Mouse (Mus musculus): ENCODE results near the gene Vmn1r223. TPM values are rescaled to one million over a fixed set of nuclear protein-coding genes. Genes with fewer than 3 reads are reported as not detected.
"Not testable (repeated sequence)": the region's sequence is repeated elsewhere in the genome, so short reads cannot be mapped to it uniquely, and the experiment has no call there.

Gene Vmn1r223
- total RNA-seq (2021), result not detected

DNA sequence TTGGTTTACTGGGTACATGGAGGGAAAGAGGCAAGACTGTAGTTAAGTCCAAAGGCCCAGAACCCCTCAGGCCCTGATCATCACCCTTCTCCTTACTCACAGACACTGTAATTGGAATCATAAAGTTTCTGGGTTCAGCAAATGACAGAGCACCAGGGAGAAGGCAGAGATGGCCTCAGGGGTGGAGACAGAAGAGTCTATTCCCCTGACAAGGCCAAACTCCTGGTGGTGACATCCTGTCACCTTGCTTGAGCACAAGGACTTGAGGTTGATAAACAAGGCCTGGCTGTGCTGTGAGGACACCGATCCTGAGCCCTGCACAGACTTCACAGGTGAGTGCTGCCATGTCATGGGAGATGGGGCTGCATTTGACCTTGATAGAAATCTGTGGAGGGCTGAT, at the start of gene Vmn1r223:
Gene Vmn1r223 (plus strand): TSS at position 301 of the 400 bp plus-strand sequence.
- intact Hi-C loops (cut with DNase I), result not testable (repeated sequence)

GRCm38 (mm10) chr13:23203885-23204284, 43.0 kb upstream of the Vmn1r223 start:
- intact Hi-C loops (cut with DNase I); DNase-seq: not testable (repeated sequence)

More for the DNA sequence above, at the start of gene Vmn1r223:
- not testable (repeated sequence) for DNase-seq

GRCm38 (mm10) chr13:23213827-23214226, 33.1 kb upstream of the Vmn1r223 start, which contains the start of gene Vmn1r221:
TSS of gene Vmn1r221 (plus strand) at chr13:23214127.
- intact Hi-C loops (cut with DNase I); DNase-seq: not testable (repeated sequence)

DNA sequence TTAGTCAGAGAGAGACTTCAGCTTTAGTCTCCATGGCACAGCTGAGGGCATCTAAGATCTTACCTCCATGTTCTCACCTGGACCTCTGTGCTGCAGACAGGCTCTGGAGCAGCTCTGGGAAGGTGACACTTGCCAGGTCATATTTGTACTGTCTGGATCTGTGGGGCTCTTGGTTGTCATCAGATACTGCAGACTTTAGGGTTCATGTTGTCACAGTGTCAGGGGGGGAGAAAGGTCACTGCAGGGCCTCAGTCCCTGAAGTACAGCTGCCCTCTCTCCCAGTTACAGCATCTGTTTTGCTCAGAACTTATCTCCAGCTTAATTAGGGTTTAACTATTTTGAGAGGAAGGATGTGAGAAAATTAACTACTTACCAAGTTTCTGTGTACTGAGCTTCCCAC, 11.1 kb upstream of the Vmn1r223 start, which contains the start of gene Vmn1r222:
Gene Vmn1r222 (minus strand): TSS at position 101 of the 400 bp plus-strand sequence.
- DNase-seq; intact Hi-C loops (cut with DNase I): not testable (repeated sequence)

GRCm38 (mm10) chr13:23258546-23259048, 11.7 kb downstream of the Vmn1r223 start:
- intact Hi-C loops (cut with DNase I), result no loop called here
- DNase-seq, result no peak

DNA sequence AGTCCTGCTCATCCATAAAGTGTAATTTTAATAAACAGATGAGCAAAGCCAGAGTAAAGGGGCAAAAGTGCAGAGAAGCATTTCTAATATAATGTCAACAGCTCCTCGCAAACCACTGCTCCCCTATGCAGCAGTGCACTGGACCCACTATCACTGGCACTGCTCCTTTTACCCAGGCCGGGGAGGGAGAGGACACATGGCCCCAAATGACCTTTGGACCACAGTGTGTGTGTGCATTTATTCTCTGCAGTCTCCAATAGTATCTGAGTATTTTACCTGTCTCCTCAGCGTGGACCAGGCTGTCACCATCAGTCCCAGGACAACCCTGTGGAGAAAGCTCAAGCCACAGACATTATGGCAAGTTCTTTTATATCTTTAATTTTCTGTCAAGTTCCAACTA, 21.7 kb downstream of the Vmn1r223 start:
- DNase-seq; intact Hi-C loops (cut with DNase I): not testable (repeated sequence)

DNA sequence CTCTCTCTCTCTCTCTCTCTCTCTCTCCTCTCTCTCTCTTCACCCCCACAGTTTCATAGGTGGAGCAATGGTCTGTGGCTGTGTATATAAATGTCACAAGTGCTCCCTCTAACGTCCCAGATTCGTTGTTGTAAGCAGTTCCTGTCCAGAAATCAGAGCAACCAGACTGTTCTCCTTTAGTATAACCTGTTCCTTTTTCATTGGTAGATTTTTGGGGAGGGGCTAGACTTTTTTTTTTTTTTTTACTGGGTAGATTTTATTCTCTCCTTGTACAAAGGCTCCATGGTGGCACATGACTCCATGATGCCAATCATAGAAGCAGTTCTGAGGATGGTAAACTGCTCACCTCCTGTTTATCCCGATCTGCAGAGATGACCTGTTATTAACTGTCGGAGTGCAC, 22.2 kb downstream of the Vmn1r223 start:
- intact Hi-C loops (cut with DNase I); DNase-seq: not testable (repeated sequence)

GRCm38 (mm10) chr13:23269681-23270080, 22.7 kb downstream of the Vmn1r223 start:
- intact Hi-C loops (cut with DNase I), result no loop called here
- no peak for DNase-seq

GRCm38 (mm10) chr13:23270321-23271101, 23.6 kb downstream of the Vmn1r223 start:
- intact Hi-C loops (cut with DNase I), result no loop called here
- no peak for DNase-seq

GRCm38 (mm10) chr13:23279576-23279975, 32.6 kb downstream of the Vmn1r223 start:
- intact Hi-C loops (cut with DNase I), result no loop called here
- no peak for DNase-seq

GRCm38 (mm10) chr13:23279992-23280391, 33.1 kb downstream of the Vmn1r223 start:
- intact Hi-C loops (cut with DNase I), result no loop called here
- no peak for DNase-seq

- no peak for DNase-seq
- intact Hi-C loops (cut with DNase I), result no loop called here
Measured at GRCm38 (mm10) chr13:23285191-23285920, 38.4 kb downstream of the Vmn1r223 start.

GRCm38 (mm10) chr13:23285921-23286720, 39.2 kb downstream of the Vmn1r223 start:
- intact Hi-C loops (cut with DNase I), result no loop called here
- DNase-seq, result no peak

GRCm38 (mm10) chr13:23286721-23287362, 39.9 kb downstream of the Vmn1r223 start:
- peak in 1 of 2 experiments; percentile 5 for DNase-seq
- intact Hi-C loops (cut with DNase I), result no loop called here

DNA sequence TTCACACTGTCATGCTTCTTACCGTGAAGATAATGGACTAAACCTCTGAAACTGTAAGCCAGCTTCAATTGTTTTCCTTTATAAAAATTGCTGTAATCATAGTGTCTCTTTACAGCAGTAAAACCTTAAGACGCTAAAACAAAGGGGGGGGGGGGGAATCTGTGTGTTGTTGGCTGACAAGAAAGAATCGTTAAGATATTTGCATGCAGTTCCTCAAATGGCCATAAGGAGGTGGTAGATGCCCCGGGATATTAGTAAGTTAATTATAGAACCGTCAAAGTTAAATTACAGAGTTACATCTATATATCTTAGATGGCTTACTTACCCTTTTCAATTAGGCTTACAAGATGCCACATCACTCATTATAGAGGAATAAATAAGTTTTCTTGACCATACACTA, 50.8 kb downstream of the Vmn1r223 start:
- intact Hi-C loops (cut with DNase I), result loop anchor here (5.0 kb wide), 1 partner anchor 105 kb away; no protein-coding TSS in a partner anchor
- DNase-seq, result no peak

GRCm38 (mm10) chr13:23298445-23299232, 51.7 kb downstream of the Vmn1r223 start:
- no peak for DNase-seq
- intact Hi-C loops (cut with DNase I), result loop anchor here (5.0 kb wide), 1 partner anchor 104 kb away; no protein-coding TSS in a partner anchor

DNA sequence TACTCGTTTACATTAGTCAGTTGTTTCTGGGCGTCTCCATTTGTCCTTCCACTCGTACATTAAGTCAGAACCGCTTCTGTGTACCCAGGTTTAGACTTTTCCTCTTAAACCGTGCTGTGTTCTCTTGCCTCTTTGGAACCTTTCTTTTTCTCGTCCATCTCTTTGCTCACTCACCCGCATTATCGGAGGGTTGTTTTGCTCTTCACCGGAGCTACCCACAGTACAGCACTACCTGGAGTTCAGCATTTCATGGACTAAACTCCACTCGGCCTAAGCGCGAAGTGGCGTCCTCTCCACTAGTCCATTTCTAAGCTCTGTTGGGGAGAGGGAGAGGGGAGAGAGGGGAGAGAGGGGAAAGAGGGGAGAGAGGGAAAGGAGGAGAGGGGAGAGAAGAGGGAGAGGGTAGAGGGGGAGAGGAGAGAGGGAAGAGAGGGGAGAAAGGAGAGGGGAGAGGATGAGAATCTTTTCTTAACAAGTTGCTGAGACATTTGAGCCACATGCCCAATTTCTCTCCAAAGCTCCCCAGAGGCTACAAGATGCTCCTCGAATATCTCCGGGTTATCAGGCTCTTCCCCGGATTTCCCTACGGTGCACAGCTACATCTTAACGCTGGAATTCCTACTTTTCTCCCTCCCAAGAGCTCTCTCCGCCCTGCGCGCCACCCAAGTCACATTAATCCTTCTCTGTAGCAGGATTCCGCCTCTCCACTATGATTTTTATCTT, 52.5 kb downstream of the Vmn1r223 start:
- no peak for DNase-seq
- intact Hi-C loops (cut with DNase I), result loop anchor here (5.0 kb wide), 1 partner anchor 103 kb away; no protein-coding TSS in a partner anchor

DNA sequence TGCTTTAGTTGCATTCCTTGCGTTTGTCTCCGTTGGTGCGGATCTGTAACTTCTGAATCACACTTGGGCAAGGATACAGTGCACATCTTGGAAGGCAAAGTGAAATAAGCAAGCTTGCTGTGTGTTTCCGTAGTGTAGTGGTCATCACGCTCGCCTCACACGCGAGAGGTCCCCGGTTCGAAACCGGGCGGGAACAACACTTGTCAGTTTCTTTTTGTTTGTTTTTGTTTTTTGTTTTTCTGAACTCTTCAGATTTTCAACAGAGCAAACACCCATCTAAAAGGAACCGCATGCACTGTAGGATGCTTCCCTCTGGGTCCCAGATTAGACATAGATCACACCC, 53.0 kb downstream of the Vmn1r223 start:
- intact Hi-C loops (cut with DNase I), result loop anchor here (5.0 kb wide), 1 partner anchor 102 kb away; no protein-coding TSS in a partner anchor
- DNase-seq, result no peak

All from heart, postnatal 36 days (tissue).